Mouse (Mus musculus) G1E (cell line): ENCODE data around the gene 2310011J03Rik. TPM values are rescaled to one million over a fixed set of nuclear protein-coding genes. Genes with fewer than 3 reads are reported as not detected.

Experiments
- ATAC-seq: 2 replicates; pipeline ENCODE4 v1.8.0; 2016; ENCODE audit warnings: mild to moderate bottlenecking; ENCODE audit not compliant: insufficient number of reproducible peaks, poor library complexity, low FRiP score, severe bottlenecking; ENCODE audit errors: extremely low read depth
- DNase-seq: peaks from one replicate; pipeline ENCODE4 v3.0.0; 2012; ENCODE audit warnings: low spot score
- H3K27me3 ChIP-seq: 2 replicates; pipeline ENCODE4 v1.6.1; 2012; ENCODE audit warnings: mild to moderate bottlenecking, low read length, inconsistent platforms; ENCODE audit not compliant: insufficient read depth
- H3K36me3 ChIP-seq: replicated peaks from 2 replicates; pipeline ENCODE3; 2012; ENCODE audit warnings: mild to moderate bottlenecking, inconsistent platforms
- H3K4me1 ChIP-seq: 2 replicates; pipeline ENCODE4 v1.6.1; 2012; ENCODE audit warnings: low read depth, low read length, inconsistent platforms, mixed read lengths; ENCODE audit not compliant: insufficient read depth
- H3K4me3 ChIP-seq: 2 replicates; pipeline ENCODE4 v1.5.1; 2012; ENCODE audit warnings: low read depth, mild to moderate bottlenecking, inconsistent platforms, low read length, moderate library complexity, mixed read lengths
- H3K9me3 ChIP-seq: replicated peaks from 2 replicates; pipeline ENCODE4 v1.6.1; 2012; ENCODE audit warnings: inconsistent platforms
- CTCF ChIP-seq: IDR thresholded peaks from 2 replicates; pipeline ENCODE4 v1.5.1; 2012; ENCODE audit warnings: low read depth, low read length, inconsistent platforms, mixed read lengths
- GATA1 ChIP-seq: IDR thresholded peaks from 2 replicates; pipeline ENCODE4 v1.6.1; 2012; ENCODE audit warnings: borderline replicate concordance, low read length, inconsistent platforms, mixed read lengths
- GATA2 ChIP-seq: IDR thresholded peaks from 2 replicates; pipeline ENCODE4 v1.6.1; 2012; ENCODE audit warnings: low read depth, low read length, inconsistent platforms, borderline replicate concordance
- POLR2AphosphoS5 ChIP-seq: IDR thresholded peaks from 2 replicates; pipeline ENCODE4 v1.6.1; 2012; ENCODE audit warnings: low read depth, low read length, inconsistent platforms; ENCODE audit not compliant: insufficient replicate concordance
- TAL1 ChIP-seq: conservative IDR thresholded peaks from 2 replicates; pipeline ENCODE4 v1.6.1; 2012; ENCODE audit warnings: low read depth, low read length, inconsistent platforms, mixed read lengths
- polyA plus RNA-seq: library from polyadenylated mRNA; stranded (reverse); fragments of >175 nt; gene quantifications from 2 replicates; pipeline ENCODE4 v1.2.3, GENCODE M21; 2012
- total RNA-seq, 2 experiments: library from RNA; stranded (forward) in 1 of 2; stranded (reverse) in 1 of 2; fragments of 200-1000 nt in 1 of 2; fragments of >200 nt in 1 of 2; fragmentation: Nextera tagmentation in 1 of 2; gene quantifications; 2 replicates each; pipeline ENCODE4 v1.2.3; 2014 to 2017

The 2310011J03Rik gene
- total and polyA plus RNA-seq, 3 experiments: 17.6 to 92.5 (median 27.0) TPM

- ATAC-seq (no peak), DNase-seq (no peak)
- H3K4me3 ChIP-seq: no peak overlapping the region
- H3K4me1 ChIP-seq: peaks cover 45% of the 10 kb centered on the region
- peaks cover 69% of the 10 kb centered on the region for H3K36me3 ChIP-seq
- H3K27me3 ChIP-seq: no peaks in the 10 kb centered on the region
- H3K9me3 ChIP-seq: no peaks in the 10 kb centered on the region
- no peak for TF ChIP-seq GATA1
- TF ChIP-seq POLR2AphosphoS5: no peak
- no peak for TF ChIP-seq CTCF
- no peak for TF ChIP-seq TAL1
- TF ChIP-seq GATA2: no peak
These were observed 32.2 kb downstream of the 2310011J03Rik start for GRCm38 (mm10) chr10:80288097-80288496.

- no peaks in the 10 kb centered on the region for H3K9me3 ChIP-seq
- H3K4me1 ChIP-seq: peaks cover 61% of the 10 kb centered on the region
- peaks cover 89% of the 10 kb centered on the region for H3K36me3 ChIP-seq
- H3K27me3 ChIP-seq: no peaks in the 10 kb centered on the region
- ATAC-seq (no peak), DNase-seq (no peak)
- TF ChIP-seq CTCF: no peak
- no peak for TF ChIP-seq GATA1
- TF ChIP-seq TAL1: no peak
- TF ChIP-seq GATA2: no peak
- no peak for TF ChIP-seq POLR2AphosphoS5
- H3K4me3 ChIP-seq: no peak overlapping the region
These were observed 34.9 kb downstream of the 2310011J03Rik start for GRCm38 (mm10) chr10:80285222-80286070.

- no peaks in the 10 kb centered on the region for H3K27me3 ChIP-seq
- ATAC-seq: no peak
- no peak overlapping the region for H3K4me3 ChIP-seq
- H3K36me3 ChIP-seq: peaks cover 99% of the 10 kb centered on the region
- no peak for DNase-seq
- peaks cover 71% of the 10 kb centered on the region for H3K4me1 ChIP-seq
- no peaks in the 10 kb centered on the region for H3K9me3 ChIP-seq
- TF ChIP-seq GATA2 (no peak), GATA1 (no peak), TAL1 (no peak), POLR2AphosphoS5 (no peak), CTCF (no peak)
These were observed 37.6 kb downstream of the 2310011J03Rik start for GRCm38 (mm10) chr10:80282481-80283441.

GRCm38 (mm10) chr10:80281921-80282371, 38.4 kb downstream of the 2310011J03Rik start:
- TF ChIP-seq CTCF (no peak), GATA1 (no peak), GATA2 (no peak), TAL1 (no peak), POLR2AphosphoS5 (no peak)
- Histone ChIP-seq H3K9me3 (no peaks in the 10 kb centered on the region), H3K36me3 (peaks cover 99% of the 10 kb centered on the region), H3K27me3 (no peaks in the 10 kb centered on the region), H3K4me3 (no peak overlapping the region), H3K4me1 (peaks cover 67% of the 10 kb centered on the region)
- no peak for ATAC-seq
- DNase-seq: no peak

- DNase-seq: no peak
- Histone ChIP-seq H3K4me1 (peaks cover 63% of the 10 kb centered on the region), H3K27me3 (no peaks in the 10 kb centered on the region), H3K36me3 (peaks cover 98% of the 10 kb centered on the region), H3K4me3 (no peak overlapping the region), H3K9me3 (no peaks in the 10 kb centered on the region)
- no peak for ATAC-seq
- TF ChIP-seq POLR2AphosphoS5 (no peak), TAL1 (no peak), GATA1 (no peak), GATA2 (no peak), CTCF (no peak)
These were observed 39.0 kb downstream of the 2310011J03Rik start for GRCm38 (mm10) chr10:80281304-80281703.

GRCm38 (mm10) chr10:80279273-80279672, 41.1 kb downstream of the 2310011J03Rik start:
- Histone ChIP-seq H3K4me3 (no peak overlapping the region), H3K9me3 (no peaks in the 10 kb centered on the region), H3K36me3 (peaks cover 98% of the 10 kb centered on the region), H3K4me1 (peaks cover 66% of the 10 kb centered on the region), H3K27me3 (no peaks in the 10 kb centered on the region)
- no peak for DNase-seq
- ATAC-seq: no peak
- TF ChIP-seq TAL1 (no peak), GATA2 (no peak), CTCF (no peak), POLR2AphosphoS5 (no peak), GATA1 (no peak)
